Mouse (Mus musculus) stomach, postnatal 0 days (tissue): ENCODE results near the gene Rgs10.
"Not testable (repeated sequence)": the region's sequence is repeated elsewhere in the genome, so short reads cannot be mapped to it uniquely, and the experiment has no call there.

Experiments used
- CTCF ChIP-seq: IDR thresholded peaks from 2 replicates; pipeline ENCODE4 v1.5.1; 2016; ENCODE audit warnings: antibody characterized with exemption, low read depth, mild to moderate bottlenecking, moderate library complexity
- EP300 ChIP-seq: optimal IDR thresholded peaks from 2 replicates; pipeline ENCODE3; 2016; ENCODE audit warnings: antibody characterized with exemption

DNA sequence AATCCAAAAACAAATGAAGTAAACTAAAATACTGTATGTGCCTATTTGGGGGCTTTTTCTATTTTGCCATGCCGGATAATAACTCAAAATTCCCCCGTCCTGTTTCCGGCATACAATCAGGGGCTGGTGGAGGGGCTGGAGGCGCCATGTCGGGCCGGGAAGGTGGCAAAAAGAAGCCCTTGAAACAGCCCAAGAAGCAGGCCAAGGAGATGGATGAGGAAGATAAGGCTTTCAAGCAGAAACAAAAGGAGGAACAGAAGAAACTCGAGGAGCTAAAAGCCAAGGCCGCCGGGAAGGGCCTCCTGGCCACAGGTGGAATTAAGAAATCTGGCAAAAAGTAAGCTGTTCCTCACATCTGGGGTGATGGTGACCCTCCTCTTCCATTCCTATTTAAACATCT is 78.2 kb downstream of the Rgs10 start:
- not testable (repeated sequence) for TF ChIP-seq CTCF, EP300
